Mouse (Mus musculus): ENCODE data around the gene Kremen2.

DNA sequence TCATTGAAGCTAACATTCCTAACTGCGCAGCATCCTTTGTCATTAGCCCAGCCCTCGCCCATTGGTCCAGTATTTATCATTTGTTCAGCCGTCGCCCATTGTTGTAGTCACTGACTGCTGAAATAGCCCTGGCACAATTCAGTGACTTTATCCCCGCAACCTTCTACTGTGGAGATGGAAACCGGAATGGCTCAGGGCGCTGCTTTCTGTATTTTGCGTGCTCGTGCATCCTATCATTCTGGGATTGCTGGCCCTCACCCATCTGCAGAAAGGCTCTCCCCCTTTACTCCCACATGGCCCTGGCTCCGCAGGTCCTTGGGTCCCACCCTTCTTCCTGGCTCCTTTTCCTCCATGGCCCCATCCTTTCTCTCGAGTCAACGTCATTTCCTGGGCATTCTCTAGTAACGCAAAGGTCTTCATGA lies 40.9 kb upstream of the Kremen2 start:
- TF ChIP-seq TAL1 (IDR thresholded peaks at IDR 0.05; ENCODE audit: low read length) (no peak), GATA1 (IDR thresholded peaks at IDR 0.05; ENCODE audit: low read length) (no peak)
